Mouse (Mus musculus) regulatory T cell (primary cell): ENCODE data around the gene Rabl3.

Experiments
- in situ Hi-C: fragments of 300-600 bp; cut with MboI, MseI; formaldehyde crosslinking; loops from one replicate; pipeline ENCODE4 v1.15.1; 2025; ENCODE audit warnings: high pct_unique_total_duplicates

Gene Rabl3

GRCm38 (mm10) chr16:37591551-37591950 is 51.9 kb downstream of the Rabl3 start:
- in situ Hi-C loops = no loop called here

- in situ Hi-C loops = no loop called here
These were observed 57.7 kb downstream of the Rabl3 start for GRCm38 (mm10) chr16:37597412-37597811.

- in situ Hi-C loops = no loop called here
These were observed 58.8 kb downstream of the Rabl3 start for GRCm38 (mm10) chr16:37598463-37598862.

- in situ Hi-C loops = no loop called here
These were observed 59.6 kb downstream of the Rabl3 start for GRCm38 (mm10) chr16:37599326-37599725.

GRCm38 (mm10) chr16:37603431-37603830 is 63.7 kb downstream of the Rabl3 start:
- in situ Hi-C loops = no loop called here

GRCm38 (mm10) chr16:37604243-37604642 is 64.6 kb downstream of the Rabl3 start:
- in situ Hi-C loops = no loop called here

- in situ Hi-C loops = no loop called here
These were observed 70.6 kb downstream of the Rabl3 start for GRCm38 (mm10) chr16:37610333-37610732.

GRCm38 (mm10) chr16:37611072-37611471 is 71.4 kb downstream of the Rabl3 start:
- in situ Hi-C loops = no loop called here

- in situ Hi-C loops = no loop called here
These were observed 72.3 kb downstream of the Rabl3 start for GRCm38 (mm10) chr16:37612013-37612412.

- in situ Hi-C loops = no loop called here
These were observed 74.9 kb downstream of the Rabl3 start for GRCm38 (mm10) chr16:37614540-37614939.

- in situ Hi-C loops = no loop called here
These were observed 75.7 kb downstream of the Rabl3 start for GRCm38 (mm10) chr16:37615429-37615828.

GRCm38 (mm10) chr16:37616104-37616503 is 76.4 kb downstream of the Rabl3 start:
- in situ Hi-C loops = no loop called here

GRCm38 (mm10) chr16:37617695-37618094 is 78.0 kb downstream of the Rabl3 start:
- in situ Hi-C loops = no loop called here
